Mouse (Mus musculus) midbrain, embryonic 16.5 days (tissue): ENCODE data around the gene Tmem198b. TPM values are rescaled to one million over a fixed set of nuclear protein-coding genes. Genes with fewer than 3 reads are reported as not detected.

Source experiments
- ATAC-seq: fragments of 200-750 bp; cut with Nextera tagmentation; 2 replicates; pipeline ENCODE4 v1.8.0; 2017; ENCODE audit warnings: moderate TSS enrichment
- H3K27ac ChIP-seq: fragments of 300-500 bp; sonication (generic); 2 replicates; pipeline ENCODE4 v1.5.1; 2014; ENCODE audit warnings: mild to moderate bottlenecking, low read length, mixed read lengths
- H3K27me3 ChIP-seq: fragments of 300-500 bp; sonication (generic); 2 replicates; pipeline ENCODE4 v1.6.1; 2014; ENCODE audit warnings: low read depth, low read length, mixed read lengths; ENCODE audit not compliant: control insufficient read depth, insufficient read depth
- H3K36me3 ChIP-seq: fragments of 300-500 bp; sonication (generic); 2 replicates; pipeline ENCODE4 v1.6.1; 2014; ENCODE audit warnings: mild to moderate bottlenecking, low read length, moderate library complexity, mixed read lengths; ENCODE audit not compliant: control insufficient read depth, insufficient read depth
- H3K4me1 ChIP-seq: fragments of 300-500 bp; sonication (generic); 2 replicates; pipeline ENCODE4 v1.6.1; 2014; ENCODE audit warnings: mild to moderate bottlenecking, low read length, mixed read lengths; ENCODE audit not compliant: control insufficient read depth, insufficient read depth
- H3K4me2 ChIP-seq: fragments of 300-500 bp; sonication (generic); 2 replicates; pipeline ENCODE4 v1.6.1; 2014; ENCODE audit warnings: mild to moderate bottlenecking, low read length, mixed read lengths
- H3K4me3 ChIP-seq: fragments of 300-500 bp; sonication (generic); 2 replicates; pipeline ENCODE4 v1.5.1; 2014; ENCODE audit warnings: low read depth, mild to moderate bottlenecking, low read length, moderate library complexity, mixed read lengths
- H3K9ac ChIP-seq: fragments of 300-500 bp; sonication (generic); 2 replicates; pipeline ENCODE4 v1.6.1; 2014; ENCODE audit warnings: low read depth, low read length, mixed read lengths
- H3K9me3 ChIP-seq: fragments of 300-500 bp; sonication (generic); replicated peaks from 2 replicates; pipeline ENCODE4 v1.6.1; 2014; ENCODE audit warnings: mild to moderate bottlenecking, low read length, mixed read lengths; ENCODE audit not compliant: control insufficient read depth, poor library complexity, severe bottlenecking
- WGBS: fragments of 180-500 bp; shearing (Covaris S2); extraction: QIAGEN DNeasy Blood & Tissue Kit; methylation state at CpG from one replicate; pipeline ENCODE4 v1.1.7; 2014; 5-methylcytosine and 5-hydroxymethylcytosine counted together
- polyA plus RNA-seq: library from polyadenylated mRNA; unstranded; fragments of >200 nt; fragmentation: Nextera tagmentation; extraction: Ambion mirVana; gene quantifications from 2 replicates; pipeline ENCODE4 v1.2.1, GENCODE M21; 2015

The Tmem198b gene
- polyA plus RNA-seq, 1 experiment from 2014 or later, result 16.1 TPM

DNA sequence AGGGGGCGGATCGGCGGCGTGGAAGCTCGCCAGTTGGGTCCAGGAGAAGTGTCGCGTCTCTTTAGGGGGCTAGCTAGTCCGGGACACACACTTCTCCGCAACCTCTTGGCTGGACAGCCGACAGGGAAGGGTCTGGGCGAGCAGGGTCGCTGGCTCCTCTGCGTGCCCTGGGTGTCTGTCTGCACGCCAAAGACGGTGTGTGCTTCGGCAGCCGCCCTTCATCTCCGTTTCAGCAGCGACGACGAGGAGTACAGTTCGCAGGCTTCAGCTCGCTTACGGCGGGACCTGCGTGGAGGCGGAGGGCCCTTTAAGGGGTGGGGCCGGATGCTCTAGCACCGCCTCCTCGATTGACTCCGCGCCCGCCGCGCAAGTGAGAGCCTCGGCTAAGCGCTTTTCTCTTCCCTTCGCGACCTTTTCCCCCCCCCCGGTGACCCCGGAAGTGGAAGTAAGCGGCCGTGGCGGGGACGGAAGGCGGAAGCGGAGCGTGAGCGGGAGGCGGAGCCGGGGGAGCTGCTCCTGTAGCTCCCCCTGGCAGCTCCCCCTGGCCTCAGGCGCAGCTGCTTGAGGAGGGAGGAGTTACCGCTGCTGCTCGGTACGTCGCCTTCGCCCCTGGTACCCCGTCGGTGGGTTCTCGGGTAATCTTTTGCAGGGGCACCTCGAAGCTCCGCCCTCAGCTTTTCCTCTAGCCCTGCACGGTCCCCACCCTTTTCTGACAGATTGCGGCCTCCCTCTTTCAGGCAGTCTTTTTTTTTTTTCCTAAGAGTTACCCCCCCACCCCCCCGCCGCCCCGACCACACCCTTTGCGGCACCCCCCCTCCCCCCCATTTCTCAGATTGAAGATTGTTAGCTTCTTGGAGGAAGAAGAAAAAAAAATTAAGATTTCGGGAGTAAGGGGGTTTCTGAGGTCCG, 1.2 kb upstream of the Tmem198b start:
- Histone ChIP-seq H3K4me3 (peak overlapping the region; percentile 74), H3K36me3 (peaks cover 3% of the 10 kb centered on the region; the same call in 1 of the 2 replicates), H3K27me3 (no peaks in the 10 kb centered on the region), H3K9ac (peak overlapping the region; percentile 88), H3K4me2 (peak overlapping the region; percentile 59), H3K27ac (peak overlapping the region; percentile 97), H3K9me3 (no peaks in the 10 kb centered on the region), H3K4me1 (peaks cover 53% of the 10 kb centered on the region)
- under 1% methylated on average over 65 of the region's 70 CpGs for whole genome bisulfite sequencing
- ATAC-seq, result peak; percentile 95

GRCm38 (mm10) chr10:128803771-128804270, 349 bp downstream of the Tmem198b start, which contains the start of gene Dnajc14:
Gene Dnajc14 (plus strand): TSS chr10:128804062.
- H3K27ac ChIP-seq, result peak within 1 kb of the TSS; percentile 97
- H3K36me3 ChIP-seq, result peaks cover 5% of the 10 kb centered on the region; the same call in 1 of the 2 replicates
- peak within 1 kb of the TSS; percentile 74 for H3K4me3 ChIP-seq
- H3K9ac ChIP-seq, result peak within 1 kb of the TSS; percentile 88
- no peaks in the 10 kb centered on the region for H3K27me3 ChIP-seq
- peak; percentile 16 for ATAC-seq
- 0% methylated on average over 14 of the region's 14 CpGs for WGBS
- H3K4me2 ChIP-seq, result peak within 1 kb of the TSS; percentile 59
- H3K9me3 ChIP-seq, result no peaks in the 10 kb centered on the region
- H3K4me1 ChIP-seq, result peaks cover 41% of the 10 kb centered on the region

GRCm38 (mm10) chr10:128803361-128803760, 809 bp downstream of the Tmem198b start:
- Histone ChIP-seq H3K9me3 (no peaks in the 10 kb centered on the region), H3K9ac (peak overlapping the region; percentile 88), H3K36me3 (peaks cover 5% of the 10 kb centered on the region; the same call in 1 of the 2 replicates), H3K27me3 (no peaks in the 10 kb centered on the region), H3K27ac (peak overlapping the region; percentile 97), H3K4me1 (peaks cover 36% of the 10 kb centered on the region), H3K4me2 (peak overlapping the region; percentile 59), H3K4me3 (peak overlapping the region; percentile 74)
- WGBS, result 18% methylated on average over 6 of the region's 6 CpGs
- no peak for ATAC-seq

DNA sequence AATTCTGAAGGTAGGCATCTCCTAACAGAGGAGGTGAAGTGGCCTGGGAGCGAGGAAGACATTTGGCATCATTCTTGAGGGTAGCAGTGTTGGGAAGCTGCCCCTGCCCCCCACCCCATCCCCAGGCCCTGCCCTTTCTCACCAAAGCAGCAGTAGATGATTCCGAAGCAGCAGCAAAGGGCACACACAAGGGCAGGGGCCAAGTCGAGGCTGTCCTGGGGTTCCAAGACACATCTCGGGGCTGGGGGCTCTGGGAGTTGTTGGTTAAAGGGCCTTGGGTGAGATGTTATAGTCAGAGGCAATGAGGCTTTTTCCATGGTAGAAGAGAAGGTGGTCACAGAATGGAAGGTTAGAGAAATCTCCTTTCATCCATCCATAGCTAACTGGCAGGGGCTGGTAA, 1.2 kb downstream of the Tmem198b start:
- no peak overlapping the region; the same call in 1 of the 2 replicates for H3K27ac ChIP-seq
- WGBS, result 66% methylated on average over 4 of the region's 4 CpGs
- ATAC-seq, result no peak
- H3K36me3 ChIP-seq, result peaks cover 9% of the 10 kb centered on the region; the same call in 1 of the 2 replicates
- peak overlapping the region; percentile 74 for H3K4me3 ChIP-seq
- no peaks in the 10 kb centered on the region for H3K27me3 ChIP-seq
- H3K9me3 ChIP-seq, result no peaks in the 10 kb centered on the region
- peak overlapping the region; percentile 59 for H3K4me2 ChIP-seq
- H3K9ac ChIP-seq, result peak overlapping the region; percentile 88
- peaks cover 33% of the 10 kb centered on the region for H3K4me1 ChIP-seq

DNA sequence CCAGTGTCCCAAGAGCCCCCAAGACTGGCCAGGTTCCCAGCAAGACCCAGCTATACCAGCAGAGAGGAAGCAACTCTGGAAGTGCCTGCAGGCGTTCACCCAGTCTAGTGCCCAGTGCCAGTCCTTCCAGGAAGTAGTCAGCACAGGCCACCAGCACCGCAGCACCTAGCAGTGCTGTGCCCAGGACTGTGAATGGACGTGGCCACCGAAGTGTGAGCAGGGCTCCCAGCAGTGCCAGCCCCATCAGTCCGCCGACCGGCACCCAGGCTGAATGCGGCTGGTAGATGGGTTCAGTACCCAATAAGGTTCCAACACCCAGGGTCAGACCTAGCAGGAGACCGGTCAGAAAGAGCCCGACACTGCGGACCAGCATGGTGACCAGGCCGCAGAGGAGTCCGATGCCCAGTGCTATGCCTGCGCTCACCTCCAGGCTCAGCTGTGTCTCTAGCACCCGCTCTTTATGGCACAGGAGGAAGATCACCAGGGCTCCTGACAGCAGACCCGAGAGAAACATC, 2.1 kb downstream of the Tmem198b start:
- Histone ChIP-seq H3K36me3 (peaks cover 9% of the 10 kb centered on the region; the same call in 1 of the 2 replicates), H3K4me2 (no peak overlapping the region), H3K4me3 (no peak overlapping the region), H3K27me3 (no peaks in the 10 kb centered on the region), H3K27ac (no peak overlapping the region), H3K9ac (0 out of 2 replicates have a peak overlapping the region, but pooled peaks have one; percentile 2), H3K9me3 (no peaks in the 10 kb centered on the region), H3K4me1 (peaks cover 23% of the 10 kb centered on the region)
- no peak for ATAC-seq
- WGBS, result 87% methylated on average over 16 of the region's 16 CpGs

GRCm38 (mm10) chr10:128798676-128799075, 5.5 kb downstream of the Tmem198b start:
- ATAC-seq, result no peak
- H3K4me2 ChIP-seq, result no peak overlapping the region
- H3K27me3 ChIP-seq, result no peaks in the 10 kb centered on the region
- no peak overlapping the region for H3K4me3 ChIP-seq
- no peak overlapping the region for H3K27ac ChIP-seq
- H3K36me3 ChIP-seq, result peaks cover 9% of the 10 kb centered on the region; the same call in 1 of the 2 replicates
- no peaks in the 10 kb centered on the region for H3K9me3 ChIP-seq
- WGBS, result 94% methylated on average over 8 of the region's 8 CpGs
- peaks cover 12% of the 10 kb centered on the region for H3K4me1 ChIP-seq
- H3K9ac ChIP-seq, result no peak overlapping the region

DNA sequence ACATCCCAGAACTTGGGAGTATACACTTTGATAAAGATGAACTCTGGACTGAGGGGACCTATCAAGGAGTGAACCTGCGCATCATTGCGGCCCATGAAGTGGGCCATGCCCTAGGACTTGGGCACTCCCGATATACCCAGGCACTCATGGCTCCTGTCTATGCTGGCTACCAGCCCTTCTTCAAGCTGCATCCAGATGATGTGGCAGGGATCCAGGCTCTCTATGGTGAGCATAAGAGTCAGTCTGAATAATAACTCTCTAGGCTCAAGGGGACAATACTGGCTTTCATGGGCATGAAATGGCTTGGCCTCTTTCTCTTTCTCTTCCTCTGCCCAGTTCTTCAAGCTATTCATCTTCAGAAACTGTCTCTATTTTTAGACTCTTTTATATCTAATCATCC, 8.6 kb downstream of the Tmem198b start:
- H3K4me2 ChIP-seq, result no peak overlapping the region
- WGBS, result 93% methylated on average over 3 of the region's 3 CpGs
- H3K9ac ChIP-seq, result no peak overlapping the region
- H3K27me3 ChIP-seq, result no peaks in the 10 kb centered on the region
- no peaks in the 10 kb centered on the region for H3K4me1 ChIP-seq
- H3K4me3 ChIP-seq, result no peak overlapping the region
- no peaks in the 10 kb centered on the region for H3K9me3 ChIP-seq
- peaks cover 6% of the 10 kb centered on the region; the same call in 1 of the 2 replicates for H3K36me3 ChIP-seq
- no peak overlapping the region for H3K27ac ChIP-seq
- no peak for ATAC-seq

- Histone ChIP-seq H3K9me3 (no peaks in the 10 kb centered on the region), H3K4me2 (no peak overlapping the region), H3K9ac (no peak overlapping the region), H3K27me3 (no peaks in the 10 kb centered on the region), H3K4me1 (no peaks in the 10 kb centered on the region), H3K36me3 (0 out of 2 replicates have a peak, but pooled peaks cover 4% of the 10 kb centered on the region), H3K27ac (no peak overlapping the region), H3K4me3 (no peak overlapping the region)
- no peak for ATAC-seq
- 93% methylated on average over 5 of the region's 5 CpGs for WGBS
Observed at GRCm38 (mm10) chr10:128794391-128794790, 9.8 kb downstream of the Tmem198b start.
